Mouse (Mus musculus): ENCODE results near the gene Ext2. TPM values are rescaled to one million over a fixed set of nuclear protein-coding genes. Genes with fewer than 3 reads are reported as not detected.

The Ext2 gene
- total and polyA plus RNA-seq, 3 experiments = 28.9 to 44.0 (median 43.8) TPM

GRCm38 (mm10) chr2:93784721-93785431, 37.5 kb downstream of the Ext2 start:
- DNase-seq = no peak
- no peaks in the 10 kb centered on the region for H3K36me3 ChIP-seq (ENCODE audit: control insufficient read depth, insufficient read depth, low read length)
- H3K4me3 ChIP-seq = no peak overlapping the region
- TF ChIP-seq EP300 (IDR thresholded peaks at IDR 0.05; ENCODE audit: insufficient read depth, low read depth, low read length) (no peak), POLR2A (IDR thresholded peaks at IDR 0.05; ENCODE audit: insufficient read depth, low read depth, low read length) (no peak), CTCF (IDR thresholded peaks at IDR 0.05) (no peak)
- H3K79me2 ChIP-seq (replicated peaks; ENCODE audit: control insufficient read depth, insufficient read depth, low read length) = no peaks in the 10 kb centered on the region
- H3K27ac ChIP-seq = no peak overlapping the region
- 83% methylated on average over 12 of the region's 12 CpGs for WGBS
- peaks cover 1% of the 10 kb centered on the region; the same call in 1 of the 2 replicates for H3K4me1 ChIP-seq (ENCODE audit: control insufficient read depth, insufficient read depth, low read length)
- intact Hi-C loops (cut with DNase I) = loop anchor here (5.0 to 10.0 kb wide), 2 partner anchors 128 to 570 kb away; no protein-coding TSS in a partner anchor
- H3K27me3 ChIP-seq (ENCODE audit: control insufficient read depth, insufficient read depth, low read length) = no peaks in the 10 kb centered on the region
- no peak overlapping the region for H3K9ac ChIP-seq (ENCODE audit: low read depth, low read length)

- H3K9ac ChIP-seq (ENCODE audit: low read depth, low read length) = no peak overlapping the region
- no peak overlapping the region for H3K27ac ChIP-seq
- DNase-seq = no peak
- 86% methylated on average over 9 of the region's 9 CpGs for WGBS
- no peaks in the 10 kb centered on the region for H3K27me3 ChIP-seq (ENCODE audit: control insufficient read depth, insufficient read depth, low read length)
- H3K79me2 ChIP-seq (replicated peaks; ENCODE audit: control insufficient read depth, insufficient read depth, low read length) = no peaks in the 10 kb centered on the region
- H3K36me3 ChIP-seq (ENCODE audit: control insufficient read depth, insufficient read depth, low read length) = no peaks in the 10 kb centered on the region
- peaks cover 1% of the 10 kb centered on the region; the same call in 1 of the 2 replicates for H3K4me1 ChIP-seq (ENCODE audit: control insufficient read depth, insufficient read depth, low read length)
- TF ChIP-seq CTCF (IDR thresholded peaks at IDR 0.05) (no peak), EP300 (IDR thresholded peaks at IDR 0.05; ENCODE audit: insufficient read depth, low read depth, low read length) (no peak), POLR2A (IDR thresholded peaks at IDR 0.05; ENCODE audit: insufficient read depth, low read depth, low read length) (no peak)
- H3K4me3 ChIP-seq = no peak overlapping the region
- intact Hi-C loops (cut with DNase I) = loop anchor here (10.0 kb wide), 1 partner anchor 569 kb away; no protein-coding TSS in a partner anchor
Observed at GRCm38 (mm10) chr2:93783926-93784539, 38.3 kb downstream of the Ext2 start.

- Histone ChIP-seq H3K36me3 (ENCODE audit: control insufficient read depth, insufficient read depth, low read length) (no peaks in the 10 kb centered on the region), H3K9ac (ENCODE audit: low read depth, low read length) (no peak overlapping the region), H3K79me2 (replicated peaks; ENCODE audit: control insufficient read depth, insufficient read depth, low read length) (no peaks in the 10 kb centered on the region), H3K27me3 (ENCODE audit: control insufficient read depth, insufficient read depth, low read length) (no peaks in the 10 kb centered on the region), H3K4me3 (no peak overlapping the region), H3K27ac (no peak overlapping the region), H3K4me1 (ENCODE audit: control insufficient read depth, insufficient read depth, low read length) (peaks cover 1% of the 10 kb centered on the region; the same call in 1 of the 2 replicates)
- intact Hi-C loops (cut with DNase I) = loop anchor here (10.0 kb wide), 1 partner anchor 568 kb away; no protein-coding TSS in a partner anchor
- TF ChIP-seq EP300 (IDR thresholded peaks at IDR 0.05; ENCODE audit: insufficient read depth, low read depth, low read length) (no peak), POLR2A (IDR thresholded peaks at IDR 0.05; ENCODE audit: insufficient read depth, low read depth, low read length) (no peak), CTCF (IDR thresholded peaks at IDR 0.05) (no peak)
- WGBS = 70% methylated on average over 5 of the region's 5 CpGs
- no peak for DNase-seq
Observed at GRCm38 (mm10) chr2:93782682-93783081, 39.7 kb downstream of the Ext2 start.

DNA sequence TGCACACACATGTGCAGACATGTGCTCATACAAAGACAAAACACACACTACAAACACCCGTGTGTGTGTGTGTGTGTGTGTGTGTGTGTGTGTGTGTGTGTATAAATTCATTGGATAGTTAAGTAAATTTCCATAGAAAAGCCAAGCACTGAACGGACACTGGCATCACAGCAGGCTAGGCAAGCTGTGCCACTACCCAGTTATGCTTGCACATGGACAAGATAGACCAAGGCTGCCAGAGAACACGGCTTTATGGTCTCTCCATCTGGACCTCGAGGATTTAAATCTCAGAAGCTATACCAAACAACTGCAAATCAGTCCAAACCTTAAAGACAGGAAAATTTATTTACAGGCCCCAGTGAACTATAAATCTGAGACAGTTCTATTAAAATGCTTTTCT, 40.2 kb downstream of the Ext2 start:
- no peak for DNase-seq
- TF ChIP-seq CTCF (IDR thresholded peaks at IDR 0.05) (no peak), POLR2A (IDR thresholded peaks at IDR 0.05; ENCODE audit: insufficient read depth, low read depth, low read length) (no peak), EP300 (IDR thresholded peaks at IDR 0.05; ENCODE audit: insufficient read depth, low read depth, low read length) (no peak)
- Histone ChIP-seq H3K79me2 (replicated peaks; ENCODE audit: control insufficient read depth, insufficient read depth, low read length) (no peaks in the 10 kb centered on the region), H3K27ac (no peak overlapping the region), H3K9ac (ENCODE audit: low read depth, low read length) (no peak overlapping the region), H3K4me1 (ENCODE audit: control insufficient read depth, insufficient read depth, low read length) (peaks cover 1% of the 10 kb centered on the region; the same call in 1 of the 2 replicates), H3K36me3 (ENCODE audit: control insufficient read depth, insufficient read depth, low read length) (no peaks in the 10 kb centered on the region), H3K27me3 (ENCODE audit: control insufficient read depth, insufficient read depth, low read length) (no peaks in the 10 kb centered on the region), H3K4me3 (no peak overlapping the region)
- intact Hi-C loops (cut with DNase I) = loop anchor here (10.0 kb wide), 1 partner anchor 567 kb away; no protein-coding TSS in a partner anchor
- WGBS = 90% methylated on average over 4 of the region's 4 CpGs

DNA sequence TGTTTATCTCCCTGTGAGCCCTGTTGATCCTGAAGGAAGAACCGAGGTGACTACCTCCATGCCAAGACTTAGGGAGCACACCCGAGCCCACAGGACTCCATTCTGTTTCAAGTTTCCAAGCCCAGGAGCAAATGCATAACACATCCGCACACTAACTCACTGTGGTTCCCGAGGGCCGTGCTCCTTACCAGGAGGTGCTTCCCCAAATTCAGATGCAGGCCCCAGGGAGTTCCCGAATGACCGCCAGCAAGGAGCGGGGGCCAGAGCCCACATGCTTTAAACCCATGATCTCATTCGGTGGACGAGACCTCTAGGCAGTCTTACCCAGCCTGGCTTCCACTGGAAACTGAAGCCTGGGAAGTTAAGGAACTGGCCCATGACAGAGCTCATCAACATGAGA, 41.8 kb downstream of the Ext2 start:
- H3K27ac ChIP-seq = no peak overlapping the region
- H3K4me3 ChIP-seq = no peak overlapping the region
- no peaks in the 10 kb centered on the region for H3K27me3 ChIP-seq (ENCODE audit: control insufficient read depth, insufficient read depth, low read length)
- no peaks in the 10 kb centered on the region for H3K36me3 ChIP-seq (ENCODE audit: control insufficient read depth, insufficient read depth, low read length)
- no peak for TF ChIP-seq EP300 (IDR thresholded peaks at IDR 0.05; ENCODE audit: insufficient read depth, low read depth, low read length)
- TF ChIP-seq CTCF (IDR thresholded peaks at IDR 0.05) = no peak
- TF ChIP-seq POLR2A (IDR thresholded peaks at IDR 0.05; ENCODE audit: insufficient read depth, low read depth, low read length) = no peak
- H3K4me1 ChIP-seq (ENCODE audit: control insufficient read depth, insufficient read depth, low read length) = no peaks in the 10 kb centered on the region
- intact Hi-C loops (cut with DNase I) = loop anchor here (10.0 kb wide), 1 partner anchor 566 kb away; no protein-coding TSS in a partner anchor
- no peak overlapping the region for H3K9ac ChIP-seq (ENCODE audit: low read depth, low read length)
- H3K79me2 ChIP-seq (replicated peaks; ENCODE audit: control insufficient read depth, insufficient read depth, low read length) = no peaks in the 10 kb centered on the region
- 69% methylated on average over 10 of the region's 10 CpGs for WGBS
- peak in 1 of 2 experiments; percentile 24 for DNase-seq

GRCm38 (mm10) chr2:93779897-93780208, 42.5 kb downstream of the Ext2 start:
- DNase-seq = no peak
- no peaks in the 10 kb centered on the region for H3K27me3 ChIP-seq (ENCODE audit: control insufficient read depth, insufficient read depth, low read length)
- H3K36me3 ChIP-seq (ENCODE audit: control insufficient read depth, insufficient read depth, low read length) = no peaks in the 10 kb centered on the region
- no peaks in the 10 kb centered on the region for H3K79me2 ChIP-seq (replicated peaks; ENCODE audit: control insufficient read depth, insufficient read depth, low read length)
- intact Hi-C loops (cut with DNase I) = loop anchor here (10.0 kb wide), 1 partner anchor 565 kb away; no protein-coding TSS in a partner anchor
- no peaks in the 10 kb centered on the region for H3K4me1 ChIP-seq (ENCODE audit: control insufficient read depth, insufficient read depth, low read length)
- WGBS = 80% methylated on average over 6 of the region's 6 CpGs
- no peak for TF ChIP-seq EP300 (IDR thresholded peaks at IDR 0.05; ENCODE audit: insufficient read depth, low read depth, low read length)
- TF ChIP-seq CTCF (IDR thresholded peaks at IDR 0.05) = no peak
- TF ChIP-seq POLR2A (IDR thresholded peaks at IDR 0.05; ENCODE audit: insufficient read depth, low read depth, low read length) = no peak
- H3K27ac ChIP-seq = no peak overlapping the region
- no peak overlapping the region for H3K9ac ChIP-seq (ENCODE audit: low read depth, low read length)
- H3K4me3 ChIP-seq = no peak overlapping the region

All from heart, adult 2 months (tissue).